Comparison of ENCODE assay signal across 16 mouse cellular contexts in genomic region chr14:14322528-14322927, GRCm38 (mm10).
"Had no signal": no experiment of that assay in that cellular context is flagged by ENCODE, and none has a peak within 500 bp of the region (broad histone marks: within the 10 kb centered on the region; RNA-seq: fewer than 3 reads in every experiment).

TSS of gene Olfr31 (plus strand) at chr14:14322828.

- DNase-seq: heart, postnatal 10 days; heart, postnatal 14 days; heart, postnatal 36 days; heart, postnatal 4 days; kidney, adult 11 months; kidney, adult 18-20 months; kidney, adult 2 months; kidney, adult 8-10 months; kidney, adult 9 months; kidney, postnatal 10 days; kidney, postnatal 14 days; kidney, postnatal 25 days; kidney, postnatal 36 days; kidney, postnatal 4 days; layer of hippocampus, adult 9-11 months; layer of hippocampus, postnatal 36 days had no signal
